Mouse (Mus musculus) heart, postnatal 0 days (tissue): ENCODE results near the gene Dgkq. TPM values are rescaled to one million over a fixed set of nuclear protein-coding genes. Genes with fewer than 3 reads are reported as not detected.
"Not testable (repeated sequence)": the region's sequence is repeated elsewhere in the genome, so short reads cannot be mapped to it uniquely, and the experiment has no call there.

Experiments
- ATAC-seq: fragments of 200-750 bp; cut with Nextera tagmentation; 2 replicates; pipeline ENCODE4 v1.8.0; 2017; ENCODE audit warnings: low read depth, moderate number of reproducible peaks, moderate library complexity; ENCODE audit not compliant: insufficient read depth
- DNase-seq: peaks from one replicate; pipeline ENCODE4 v3.0.0-alpha.2; 2016; ENCODE audit warnings: low spot score
- H3K27ac ChIP-seq: fragments of 300-500 bp; sonication (generic); 2 replicates; pipeline ENCODE4 v1.5.1; 2014; ENCODE audit warnings: low read depth, mild to moderate bottlenecking
- H3K27me3 ChIP-seq: fragments of 300-500 bp; sonication (generic); 2 replicates; pipeline ENCODE4 v1.6.1; 2014; ENCODE audit warnings: low read length, mixed read lengths; ENCODE audit not compliant: control insufficient read depth, insufficient read depth
- H3K36me3 ChIP-seq: fragments of 300-500 bp; sonication (generic); replicated peaks from 2 replicates; pipeline ENCODE4 v1.6.1; 2014; ENCODE audit warnings: low read length, mixed read lengths; ENCODE audit not compliant: control insufficient read depth, insufficient read depth
- H3K4me1 ChIP-seq: fragments of 300-500 bp; sonication (generic); 2 replicates; pipeline ENCODE4 v1.6.1; 2014; ENCODE audit warnings: antibody characterized with exemption; ENCODE audit not compliant: control insufficient read depth, insufficient read depth
- H3K4me2 ChIP-seq: fragments of 300-500 bp; sonication (generic); 2 replicates; pipeline ENCODE4 v1.6.1; 2014; ENCODE audit warnings: low read depth, mild to moderate bottlenecking, low read length, moderate library complexity
- H3K4me3 ChIP-seq: fragments of 300-500 bp; sonication (generic); 2 replicates; pipeline ENCODE4 v1.5.1; 2014; ENCODE audit warnings: low read depth, low read length
- H3K9ac ChIP-seq: fragments of 300-500 bp; sonication (generic); replicated peaks from 2 replicates; pipeline ENCODE4 v1.6.1; 2014; ENCODE audit warnings: low read depth, low read length, mixed read lengths
- H3K9me3 ChIP-seq: fragments of 300-500 bp; sonication (generic); replicated peaks from 2 replicates; pipeline ENCODE4 v1.6.1; 2016; ENCODE audit warnings: low read length; ENCODE audit not compliant: control insufficient read depth
- CTCF ChIP-seq: IDR thresholded peaks from 2 replicates; pipeline ENCODE4 v1.5.1; 2016; ENCODE audit warnings: antibody characterized with exemption, control low read depth, low read depth
- EP300 ChIP-seq: IDR thresholded peaks from 2 replicates; pipeline ENCODE4 v1.6.1; 2016; ENCODE audit warnings: antibody characterized with exemption, low read depth
- WGBS: fragments of 180-500 bp; shearing (Covaris S2); extraction: QIAGEN DNeasy Blood & Tissue Kit; methylation state at CpG from one replicate; pipeline ENCODE4 v1.1.7; 2014; 5-methylcytosine and 5-hydroxymethylcytosine counted together
- polyA plus RNA-seq: library from polyadenylated mRNA; unstranded; fragments of >200 nt; fragmentation: Nextera tagmentation; extraction: Ambion mirVana; gene quantifications from 2 replicates; pipeline ENCODE4 v1.2.1, GENCODE M21; 2015
- total RNA-seq: library from RNA; depleted of rRNA; stranded (reverse); fragments of >200 nt; gene quantifications from 2 replicates; pipeline ENCODE4 v1.2.3, GENCODE M21; 2014; ENCODE audit warnings: low replicate concordance

Dgkq gene
- total and polyA plus RNA-seq, 2 experiments from 2014 or later: 3.0 to 34.7 TPM

- DNase-seq (no peak), ATAC-seq (no peak)
- no peak overlapping the region for H3K4me2 ChIP-seq
- TF ChIP-seq EP300 (no peak), CTCF (no peak)
- H3K4me3 ChIP-seq: no peak overlapping the region
- H3K9ac ChIP-seq: no peak overlapping the region
- WGBS: 69% methylated on average over 4 of the region's 4 CpGs
- H3K27ac ChIP-seq: no peak overlapping the region
- H3K9me3 ChIP-seq: no peaks in the 10 kb centered on the region
- no peaks in the 10 kb centered on the region for H3K4me1 ChIP-seq
- peaks cover 13% of the 10 kb centered on the region for H3K36me3 ChIP-seq
- H3K27me3 ChIP-seq: no peaks in the 10 kb centered on the region
Observed at GRCm38 (mm10) chr5:108636172-108636571, 33.3 kb downstream of the Dgkq start.

DNA sequence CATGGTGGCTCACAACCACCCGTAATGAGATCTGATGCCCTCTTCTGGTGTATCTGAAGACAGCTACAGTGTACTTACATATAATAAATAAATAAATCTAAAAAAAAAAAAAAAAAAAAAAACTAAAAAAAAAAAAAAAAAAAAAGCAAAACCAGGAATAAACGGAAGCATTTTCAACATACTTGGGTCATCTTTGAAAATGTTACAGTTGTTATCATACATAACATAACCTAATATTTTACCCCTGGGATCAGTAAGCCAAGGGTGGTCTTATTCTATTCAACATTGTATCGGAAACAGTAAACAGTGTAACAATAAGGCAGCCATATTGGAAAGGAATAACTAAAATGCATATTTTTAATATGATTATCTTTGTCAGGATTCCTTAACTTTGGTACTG lies 35.4 kb downstream of the Dgkq start:
- H3K27me3 ChIP-seq, H3K9ac ChIP-seq, H3K4me2 ChIP-seq, H3K4me3 ChIP-seq, H3K36me3 ChIP-seq, H3K9me3 ChIP-seq, ATAC-seq, H3K27ac ChIP-seq, DNase-seq, H3K4me1 ChIP-seq: not testable (repeated sequence)
- 79% methylated on average over 2 of the region's 3 CpGs for WGBS

DNA sequence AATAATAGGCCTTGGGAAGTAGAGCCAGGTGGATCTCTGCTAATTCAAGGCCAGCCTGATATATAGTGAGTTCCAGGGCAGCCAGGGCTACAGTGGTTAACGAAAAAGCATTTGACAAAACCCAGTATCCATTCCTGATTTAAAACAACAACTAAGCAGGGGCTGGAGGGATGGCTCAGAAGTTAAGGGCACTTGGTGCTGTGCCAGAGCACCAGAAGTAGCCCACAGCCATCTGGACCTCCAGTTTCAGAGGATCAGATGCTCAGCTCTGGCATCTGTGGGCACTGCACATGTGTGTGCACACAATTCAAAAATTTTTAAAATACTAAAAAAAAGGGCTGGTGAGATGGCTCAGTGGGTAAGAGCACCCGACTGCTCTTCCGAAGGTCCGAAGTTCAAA lies 35.8 kb downstream of the Dgkq start:
- 88% methylated on average over 4 of the region's 4 CpGs for WGBS

DNA sequence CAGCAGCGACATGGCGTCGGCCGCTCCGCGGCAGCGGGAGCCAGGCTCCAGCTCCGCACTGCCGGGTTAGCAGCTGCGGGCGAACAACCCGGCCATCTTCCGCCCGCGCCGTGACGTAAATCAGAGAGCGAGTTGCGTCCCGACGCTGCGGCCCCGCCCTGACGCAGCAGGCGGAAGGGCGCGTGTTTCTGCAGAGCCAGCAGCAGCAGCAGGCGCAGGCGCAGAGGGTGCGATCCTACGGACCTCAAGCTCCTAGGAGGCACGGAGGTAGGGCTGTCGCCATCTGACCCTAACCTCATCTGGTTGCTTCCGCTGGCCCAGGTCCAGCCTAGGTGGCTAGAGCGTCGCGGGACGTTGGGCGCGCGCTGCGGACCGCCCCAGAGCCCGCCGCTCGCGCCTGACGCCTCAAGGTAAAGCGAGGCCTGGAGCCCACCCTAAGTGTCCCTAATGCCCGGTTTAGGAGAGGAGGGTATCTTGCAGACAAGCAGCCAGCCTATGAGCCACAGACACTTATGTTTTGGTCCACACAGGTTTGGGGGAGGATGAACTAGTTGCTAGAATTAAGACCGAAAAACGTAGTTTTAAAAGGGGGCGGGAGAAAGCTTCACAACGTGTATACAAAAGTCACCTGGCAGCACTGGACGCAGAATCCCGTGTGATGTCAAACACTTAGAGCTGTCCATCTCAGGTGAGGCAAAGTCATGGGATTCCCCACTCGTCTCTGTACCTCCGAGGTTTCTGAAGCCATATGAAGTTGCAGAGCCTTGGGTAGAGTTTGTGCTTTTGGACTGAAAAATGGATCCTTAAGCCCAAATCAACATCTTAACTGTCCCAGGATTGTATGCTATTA lies 39.6 kb downstream of the Dgkq start, which contains the start of the genes Gak and Tmem175:
Gene Gak, minus strand, starts transcription at position 122 of the 850 bp plus-strand sequence.
Gene Tmem175, plus strand, starts transcription at position 137 of the 850 bp plus-strand sequence.
- WGBS: under 1% methylated on average over 58 of the region's 58 CpGs
- H3K4me2 ChIP-seq: peak within 1 kb of the TSS; percentile 94
- no peaks in the 10 kb centered on the region for H3K27me3 ChIP-seq
- H3K4me3 ChIP-seq: peak within 1 kb of the TSS; percentile 87
- TF ChIP-seq EP300: no peak
- no peak for TF ChIP-seq CTCF
- peak within 1 kb of the TSS; percentile 90 for H3K27ac ChIP-seq
- DNase-seq: peak; percentile 92
- ATAC-seq: peak; percentile 97
- H3K36me3 ChIP-seq: no peaks in the 10 kb centered on the region
- H3K9me3 ChIP-seq: no peaks in the 10 kb centered on the region
- peak within 1 kb of the TSS; percentile 91 for H3K9ac ChIP-seq
- H3K4me1 ChIP-seq: peaks cover 20% of the 10 kb centered on the region; the same call in 1 of the 2 replicates

More for the DNA sequence above, 35.8 kb downstream of the Dgkq start:
- Histone ChIP-seq H3K27me3 (no peaks in the 10 kb centered on the region), H3K4me3 (no peak overlapping the region), H3K9ac (no peak overlapping the region), H3K36me3 (peaks cover 5% of the 10 kb centered on the region; the same call in 1 of the 2 replicates), H3K4me1 (peaks cover 1% of the 10 kb centered on the region; the same call in 1 of the 2 replicates), H3K4me2 (no peak overlapping the region), H3K27ac (no peak overlapping the region), H3K9me3 (no peaks in the 10 kb centered on the region)
- TF ChIP-seq EP300 (no peak), CTCF (no peak)
- DNase-seq (no peak), ATAC-seq (no peak)

DNA sequence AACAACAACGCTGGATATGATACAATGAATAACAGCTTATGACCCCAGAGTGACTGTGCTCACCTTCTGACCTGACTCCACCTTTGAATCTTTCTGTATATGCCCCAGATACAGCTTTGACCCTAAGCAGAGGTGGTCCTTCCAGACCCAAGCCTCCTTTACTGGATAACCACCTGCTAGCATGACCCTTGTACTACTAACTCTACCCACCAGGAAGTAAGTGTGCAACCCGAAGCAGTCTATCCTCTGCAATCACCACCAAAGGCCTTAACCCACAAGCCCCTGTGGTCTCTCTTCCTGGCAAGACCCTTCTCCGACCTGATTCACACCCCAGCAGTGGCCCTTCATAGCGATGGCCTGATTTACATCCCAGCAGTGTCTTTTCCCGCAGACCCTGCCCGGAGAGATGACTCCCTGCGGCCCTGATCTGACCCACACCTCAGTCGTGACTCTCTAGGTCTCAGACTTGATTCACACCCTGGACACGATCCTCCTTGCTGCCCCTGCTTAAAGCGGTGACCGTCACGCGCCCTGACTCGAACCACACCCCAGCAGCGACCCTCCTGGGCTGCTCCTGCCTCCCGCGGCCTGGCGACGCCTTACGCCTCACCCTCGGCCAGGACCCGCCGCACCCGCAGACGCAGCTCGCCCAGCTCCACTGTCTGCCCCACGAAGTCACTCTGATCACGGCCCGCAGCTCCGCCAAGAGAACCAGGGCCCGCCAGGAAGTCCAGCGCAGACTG lies 40.4 kb downstream of the Dgkq start:
- 1% methylated on average over 32 of the region's 32 CpGs for WGBS
- Histone ChIP-seq H3K9ac (peak overlapping the region; percentile 91), H3K27me3 (no peaks in the 10 kb centered on the region), H3K4me1 (peaks cover 20% of the 10 kb centered on the region; the same call in 1 of the 2 replicates), H3K4me3 (peak overlapping the region; percentile 87), H3K36me3 (peaks cover 7% of the 10 kb centered on the region), H3K27ac (peak overlapping the region; percentile 90), H3K4me2 (peak overlapping the region; percentile 94), H3K9me3 (no peaks in the 10 kb centered on the region)
- ATAC-seq: peak; percentile 75
- TF ChIP-seq EP300: no peak
- TF ChIP-seq CTCF: no peak
- DNase-seq: peak; percentile 32
